Mouse (Mus musculus) ovary, adult 18-20 months (tissue): ENCODE data around the gene Banp.

ENCODE experiments used
- DNase-seq: peaks from one replicate; pipeline ENCODE4 v3.0.0; 2022; ENCODE audit warnings: low spot score, mixed read lengths

Banp gene

DNA sequence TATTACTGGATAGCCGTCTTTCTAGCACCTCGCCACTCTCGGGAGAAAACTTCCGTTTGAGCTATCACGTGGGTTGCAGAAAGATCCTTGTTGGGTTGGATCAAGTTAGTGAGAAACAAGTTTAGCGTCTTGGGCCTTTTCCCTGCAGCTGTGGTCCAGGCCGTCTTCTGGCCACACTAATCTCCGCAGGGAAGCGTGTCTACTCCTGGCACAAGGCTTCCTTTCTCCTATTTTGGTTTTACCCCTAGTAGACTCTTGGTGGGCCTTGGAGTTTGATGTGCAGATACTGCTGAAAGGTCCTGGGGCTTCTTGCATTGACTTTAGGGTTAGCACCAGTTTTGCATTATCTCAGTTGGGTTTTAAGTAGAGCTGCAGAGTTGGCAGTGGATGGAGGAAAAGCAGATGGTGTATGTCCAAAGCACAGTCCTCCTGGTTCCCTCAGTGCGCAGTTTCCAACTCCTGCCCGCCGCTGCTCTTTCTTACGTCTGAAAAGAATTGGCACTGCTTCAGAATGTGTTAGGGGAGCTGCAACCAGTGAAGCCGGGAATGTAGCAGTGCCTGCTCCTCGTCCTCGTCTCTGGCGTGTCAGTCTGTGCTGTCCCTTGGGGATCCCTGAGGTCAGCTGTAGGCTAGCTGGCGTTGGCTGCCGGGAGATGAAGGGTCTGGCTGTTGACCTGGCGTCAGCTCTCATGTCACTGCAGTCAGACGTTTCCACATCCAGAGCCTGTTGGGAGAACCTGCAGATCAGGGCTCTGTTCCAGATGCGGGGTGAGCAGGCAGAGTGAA lies 68.7 kb downstream of the Banp start:
- no peak for DNase-seq

- DNase-seq: no peak
Measured at GRCm38 (mm10) chr8:122019162-122019561, 69.6 kb downstream of the Banp start.

GRCm38 (mm10) chr8:122020050-122020771 lies 70.7 kb downstream of the Banp start:
- DNase-seq: no peak

DNA sequence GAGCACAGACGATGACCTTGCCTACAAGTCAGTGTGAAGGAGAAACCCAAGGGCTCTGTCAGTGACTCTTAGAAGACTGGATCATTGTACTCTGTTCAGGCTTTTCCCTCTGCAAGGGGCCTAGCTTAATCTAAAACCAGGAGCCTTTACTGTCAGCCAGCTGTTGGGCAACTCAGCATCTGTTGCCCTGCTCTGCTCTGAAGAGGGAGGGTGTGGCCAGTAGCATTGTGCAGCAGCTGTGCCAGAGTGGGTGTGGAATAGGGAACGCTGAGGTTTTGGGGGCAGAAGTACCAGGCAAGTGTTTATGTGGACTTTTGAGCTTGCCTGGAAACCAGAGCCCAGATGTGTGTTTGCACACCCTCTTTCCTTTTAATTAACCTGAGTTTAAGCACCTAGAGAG lies 72.2 kb downstream of the Banp start:
- DNase-seq: no peak

- DNase-seq: no peak
Measured at GRCm38 (mm10) chr8:122022274-122022673, 72.7 kb downstream of the Banp start.

DNA sequence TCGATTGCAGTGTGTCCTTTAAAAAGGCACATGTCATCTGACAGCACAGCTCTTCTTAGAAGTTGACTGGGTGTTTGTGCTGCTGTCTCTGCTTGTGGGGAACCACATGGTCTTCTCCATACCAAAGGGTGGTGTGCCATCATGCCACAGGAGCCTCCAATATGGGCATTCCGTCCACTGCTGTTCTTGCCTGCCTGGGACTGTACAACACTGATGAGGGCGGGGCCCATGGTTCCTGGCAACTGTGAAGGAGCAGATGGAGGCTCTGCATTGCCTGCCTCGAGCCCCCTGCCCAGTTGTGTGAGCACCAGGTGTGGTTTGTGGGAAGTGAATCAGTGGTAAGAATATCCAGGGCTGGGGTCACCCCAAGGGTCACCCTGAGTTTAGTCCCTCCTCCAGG lies 73.2 kb downstream of the Banp start:
- no peak for DNase-seq

DNA sequence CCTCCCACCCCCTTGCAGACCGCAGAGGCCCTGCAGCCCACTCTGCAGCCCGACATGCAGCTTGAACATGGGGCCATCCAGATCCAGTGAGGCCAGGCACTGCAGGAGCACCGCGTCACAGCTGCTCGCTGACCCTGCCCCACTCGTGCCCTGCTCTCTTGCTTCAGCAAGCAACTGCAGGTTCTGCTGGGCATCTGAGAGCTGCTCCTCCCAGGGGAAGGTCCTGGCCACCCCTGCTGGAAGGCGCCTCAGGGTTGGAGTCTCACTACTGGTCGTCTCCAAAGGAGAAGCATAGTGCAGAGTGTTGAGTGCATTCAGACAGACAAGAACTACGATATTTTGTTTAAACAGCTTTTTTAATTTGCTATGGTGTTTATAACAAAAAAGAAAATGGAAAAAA lies 76.0 kb downstream of the Banp start:
- DNase-seq: no peak

DNA sequence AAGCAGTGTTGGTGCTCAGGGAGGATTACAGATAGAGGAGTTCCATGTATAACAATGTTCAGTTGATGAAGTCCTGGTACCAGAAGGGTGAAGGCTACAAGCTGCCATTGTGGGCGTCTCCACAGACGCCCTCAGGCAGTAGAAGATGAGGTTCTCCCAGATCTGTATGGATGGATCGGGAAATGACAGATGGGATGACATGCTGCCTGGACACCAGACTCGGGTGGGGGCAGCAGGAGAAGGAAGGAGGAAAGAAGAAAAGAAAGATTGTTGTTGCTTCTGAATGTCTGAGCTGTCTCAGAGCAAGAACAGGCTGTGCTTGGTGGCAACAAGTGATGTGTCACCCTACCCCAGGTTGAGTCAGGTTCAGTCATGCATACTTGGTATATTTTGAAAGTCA lies 78.6 kb downstream of the Banp start:
- DNase-seq: no peak

DNA sequence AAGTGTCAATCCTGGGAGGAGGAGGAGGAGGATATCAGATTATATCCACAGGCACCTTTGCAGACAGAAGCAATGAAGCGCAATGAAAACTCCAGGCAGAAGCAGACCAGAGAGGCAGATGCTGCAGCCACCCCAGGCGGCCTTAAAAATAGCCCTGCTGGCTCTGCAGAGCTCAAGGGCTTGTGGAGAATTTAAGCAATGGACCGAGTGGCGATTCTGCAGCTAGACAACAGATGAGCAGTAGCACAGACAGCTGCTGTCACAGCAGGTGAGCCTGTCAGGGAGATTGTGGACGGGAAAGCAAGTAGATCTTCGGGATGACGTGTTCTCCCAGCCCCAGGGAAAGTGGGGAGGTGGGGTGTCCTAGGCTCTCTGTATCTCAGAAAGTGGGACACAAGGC lies 81.4 kb downstream of the Banp start:
- no peak for DNase-seq

DNA sequence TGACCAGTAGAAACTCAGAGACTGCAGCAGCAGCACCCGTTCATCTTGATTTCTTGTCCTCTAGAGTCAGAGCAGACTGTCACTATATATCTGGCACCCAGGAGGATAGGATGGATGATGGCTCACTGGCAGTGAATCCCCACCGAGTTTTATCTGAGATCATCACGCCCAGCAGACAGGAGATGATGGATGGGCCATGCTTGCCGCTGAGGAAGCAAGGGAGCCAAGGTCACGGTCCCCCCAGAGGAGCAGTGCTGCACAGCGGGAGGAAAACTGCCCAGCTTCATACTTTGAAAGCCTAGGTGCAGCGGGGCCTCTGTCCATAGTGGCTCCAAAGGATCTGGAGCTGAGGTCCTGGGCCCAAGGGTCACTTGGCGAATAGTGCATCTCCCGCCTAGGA lies 83.2 kb downstream of the Banp start:
- DNase-seq: no peak

DNA sequence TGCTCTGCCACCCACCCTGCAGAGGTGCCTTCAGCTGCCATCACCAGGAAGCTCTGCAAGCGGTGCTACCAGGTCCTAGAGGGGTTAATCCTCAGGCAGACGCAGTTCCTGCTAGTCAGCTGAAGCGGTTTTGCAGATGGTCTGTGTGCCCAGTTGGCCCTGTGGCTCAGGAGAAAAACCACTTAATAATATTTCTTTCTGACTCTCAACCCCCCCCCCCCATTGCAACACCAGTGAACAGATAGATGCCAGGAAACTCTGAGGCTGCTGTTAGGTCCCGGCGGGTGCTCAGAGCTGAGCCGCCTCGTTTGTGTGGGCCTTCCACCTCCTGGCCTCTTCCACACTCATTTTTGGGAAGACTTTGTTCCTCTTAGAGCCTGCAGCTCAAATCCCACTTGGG lies 86.0 kb downstream of the Banp start:
- DNase-seq: no peak

GRCm38 (mm10) chr8:122036325-122036724 lies 86.8 kb downstream of the Banp start:
- no peak for DNase-seq

GRCm38 (mm10) chr8:122037279-122037678 lies 87.7 kb downstream of the Banp start:
- DNase-seq: no peak

- no peak for DNase-seq
Measured at GRCm38 (mm10) chr8:122038076-122038475, 88.5 kb downstream of the Banp start.

DNA sequence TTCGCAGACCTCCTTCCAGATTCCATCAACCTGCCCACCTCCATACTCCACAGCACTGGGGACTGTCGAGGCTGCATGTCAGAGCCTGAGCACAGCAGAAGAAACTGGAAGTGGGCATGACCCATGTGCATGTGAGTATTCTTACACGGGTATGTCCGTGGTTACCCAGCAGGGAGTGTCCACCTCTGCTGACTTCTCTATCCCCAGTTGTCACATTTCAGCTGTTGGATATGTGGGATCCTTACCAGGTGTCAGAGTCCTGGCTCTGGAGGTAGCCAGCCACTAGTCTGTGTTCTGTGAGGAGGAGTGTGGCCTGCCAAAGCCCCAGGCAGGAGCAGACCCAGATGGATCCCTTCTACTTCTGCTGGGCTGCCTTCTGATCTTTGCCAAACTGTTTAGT lies 89.9 kb downstream of the Banp start:
- no peak for DNase-seq

DNA sequence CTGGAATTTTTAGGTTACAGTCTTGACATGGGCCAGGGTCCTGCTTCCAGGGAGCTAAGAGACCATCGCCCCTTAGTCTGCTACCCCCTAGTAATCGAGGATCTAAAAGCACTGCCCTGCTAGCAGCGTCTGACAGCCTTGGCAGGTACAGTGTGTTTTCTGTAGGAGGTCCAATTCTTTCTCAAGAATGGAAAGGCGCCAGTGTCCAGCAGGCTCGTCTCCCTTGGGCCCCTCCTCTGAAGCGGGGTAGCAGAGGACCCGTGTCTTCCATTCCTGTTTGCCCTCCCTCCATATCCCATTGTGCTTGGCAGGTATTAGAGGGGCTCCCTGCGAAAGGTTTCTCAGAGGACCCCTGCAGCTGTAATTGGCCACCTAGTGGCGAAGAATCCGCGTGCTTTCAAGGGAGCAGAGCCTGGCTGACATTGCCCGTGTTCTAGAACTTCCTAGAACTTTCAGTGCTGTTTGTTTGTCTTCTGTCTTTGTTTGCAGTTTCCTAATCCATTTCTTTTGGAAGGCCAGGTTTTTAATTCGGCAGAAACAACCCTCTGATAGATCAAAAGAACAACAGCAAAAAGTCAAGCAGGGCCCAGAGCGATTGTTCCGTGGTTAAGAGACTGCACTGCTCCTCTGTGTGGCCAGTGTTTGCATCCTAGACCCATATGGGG lies 97.8 kb downstream of the Banp start:
- DNase-seq: no peak

GRCm38 (mm10) chr8:122049266-122049665 lies 99.7 kb downstream of the Banp start:
- no peak for DNase-seq

- no peak for DNase-seq
Measured at GRCm38 (mm10) chr8:122049923-122050322, 100.4 kb downstream of the Banp start.

- no peak for DNase-seq
Measured at GRCm38 (mm10) chr8:122050620-122051019, 101.1 kb downstream of the Banp start.

DNA sequence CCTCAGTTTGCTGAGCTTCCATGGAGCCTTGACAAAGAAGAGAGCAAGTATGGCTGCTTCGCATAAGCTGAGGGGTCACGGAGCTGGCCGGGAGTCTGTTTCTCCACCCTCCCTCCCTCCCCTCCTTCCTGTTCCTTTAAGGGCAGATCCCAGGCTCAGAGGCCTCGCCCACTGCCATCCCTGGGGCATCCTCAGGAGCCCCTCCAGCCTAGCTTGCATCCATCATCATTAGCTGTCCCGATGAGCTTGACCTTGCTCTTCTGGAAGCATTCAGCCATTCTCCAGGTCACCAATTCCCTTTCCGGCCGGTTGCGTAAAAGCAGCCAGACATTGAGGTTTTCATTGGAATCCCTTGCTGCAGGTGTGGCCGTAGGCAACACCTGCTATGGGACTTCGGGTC lies 105.8 kb downstream of the Banp start:
- DNase-seq: no peak

- DNase-seq: no peak
Measured at GRCm38 (mm10) chr8:122056113-122056512, 106.6 kb downstream of the Banp start.

DNA sequence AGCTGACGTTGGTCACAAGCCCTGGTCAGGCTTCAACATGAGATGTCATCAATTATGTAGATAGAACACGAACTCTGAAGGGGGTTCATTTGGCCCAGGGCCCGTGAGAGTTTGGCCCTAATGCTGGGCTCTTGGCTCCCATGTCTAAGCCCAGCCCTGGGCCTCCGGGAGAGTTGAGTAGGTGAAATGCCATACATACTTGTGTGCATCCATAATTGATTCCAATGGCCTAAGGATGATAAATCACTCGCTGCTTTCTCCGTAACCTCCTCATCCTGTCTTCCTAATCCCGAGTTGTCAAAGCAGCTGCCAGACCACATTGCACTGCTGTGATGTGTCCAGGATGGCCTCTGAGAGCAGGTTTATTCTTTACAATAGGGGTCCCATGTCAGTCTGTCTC lies 107.3 kb downstream of the Banp start:
- DNase-seq: no peak

- no peak for DNase-seq
Measured at GRCm38 (mm10) chr8:122058510-122058909, 109.0 kb downstream of the Banp start.
